Mouse (Mus musculus) midbrain, embryonic 10.5 days (tissue): ENCODE results near the gene 4931428L18Rik. TPM values are rescaled to one million over a fixed set of nuclear protein-coding genes. Genes with fewer than 3 reads are reported as not detected.

Source experiments
- DNase-seq: peaks from one replicate; pipeline ENCODE4 v3.0.0-alpha.2; 2017; ENCODE audit warnings: low spot score
- H3K27ac ChIP-seq: fragments of 300-500 bp; sonication (generic); replicated peaks from 2 replicates; pipeline ENCODE4 v1.5.1; 2016; ENCODE audit warnings: mild to moderate bottlenecking
- H3K27me3 ChIP-seq: fragments of 300-500 bp; sonication (generic); 2 replicates; pipeline ENCODE4 v1.6.1; 2016; ENCODE audit warnings: low read depth, mild to moderate bottlenecking; ENCODE audit not compliant: poor library complexity, severe bottlenecking
- H3K36me3 ChIP-seq: fragments of 300-500 bp; sonication (generic); 2 replicates; pipeline ENCODE4 v1.6.1; 2016; ENCODE audit warnings: mild to moderate bottlenecking, moderate library complexity
- H3K4me1 ChIP-seq: fragments of 300-500 bp; sonication (generic); 2 replicates; pipeline ENCODE4 v1.6.1; 2016
- H3K4me3 ChIP-seq: fragments of 300-500 bp; sonication (generic); 2 replicates; pipeline ENCODE4 v1.5.1; 2016; ENCODE audit warnings: mild to moderate bottlenecking, moderate library complexity
- H3K9me3 ChIP-seq: fragments of 300-500 bp; sonication (generic); replicated peaks from 2 replicates; pipeline ENCODE4 v1.6.1; 2016; ENCODE audit warnings: mild to moderate bottlenecking
- WGBS: fragments of 180-500 bp; shearing (Covaris S2); methylation state at CpG from one replicate; pipeline ENCODE4 v1.1.7; 2016; 5-methylcytosine and 5-hydroxymethylcytosine counted together
- polyA plus RNA-seq: library from polyadenylated mRNA; unstranded; fragments of >200 nt; fragmentation: Nextera tagmentation; extraction: Ambion mirVana; gene quantifications from 2 replicates; pipeline ENCODE4 v1.2.1, GENCODE M21; 2016

4931428L18Rik gene
- polyA plus RNA-seq, 1 experiment from 2014 or later = not detected

DNA sequence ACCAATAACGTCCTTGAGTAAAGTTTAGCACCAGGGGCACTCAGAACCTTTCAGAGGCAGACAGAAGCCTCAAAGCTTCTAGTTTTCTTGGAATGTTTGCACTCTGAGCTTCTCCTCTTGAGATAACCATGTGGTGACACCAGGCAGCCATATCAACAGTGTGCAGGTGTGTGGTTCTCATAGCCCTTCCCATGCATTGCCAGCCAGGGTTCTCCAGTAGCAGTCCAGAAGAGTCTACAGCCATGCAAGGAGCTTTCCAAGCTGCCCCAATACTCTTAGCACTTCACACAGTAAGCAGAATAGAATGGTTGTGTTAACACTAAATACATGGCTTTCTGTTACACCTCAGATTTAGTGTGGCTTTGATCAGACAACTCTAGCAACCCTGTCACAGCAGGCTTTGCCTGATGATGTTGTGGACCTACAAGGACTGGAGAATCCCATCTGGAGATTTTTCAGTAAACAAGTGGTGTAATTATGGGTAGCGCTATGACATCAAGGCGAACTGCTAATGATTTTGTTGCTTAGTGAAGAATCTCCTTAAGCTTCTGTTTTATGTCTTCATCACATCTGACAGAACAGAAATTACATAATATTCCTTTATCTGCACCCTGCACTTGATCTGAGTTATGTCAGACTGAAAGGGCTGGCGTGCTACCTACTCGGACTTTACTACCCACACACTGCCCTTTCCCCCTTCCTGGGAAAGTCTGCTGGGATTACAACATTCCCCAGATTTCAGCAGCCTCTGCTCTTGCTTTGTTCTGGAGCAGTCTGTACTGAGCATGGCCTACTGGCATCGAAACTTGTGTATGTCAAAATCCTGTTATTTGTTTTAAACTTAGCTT is 149.7 kb downstream of the 4931428L18Rik start:
- Histone ChIP-seq H3K4me3 (no peak overlapping the region), H3K4me1 (no peaks in the 10 kb centered on the region), H3K27me3 (no peaks in the 10 kb centered on the region), H3K27ac (no peak overlapping the region), H3K36me3 (no peaks in the 10 kb centered on the region), H3K9me3 (no peaks in the 10 kb centered on the region)
- WGBS = 90% methylated on average over 6 of the region's 6 CpGs
- DNase-seq = no peak

DNA sequence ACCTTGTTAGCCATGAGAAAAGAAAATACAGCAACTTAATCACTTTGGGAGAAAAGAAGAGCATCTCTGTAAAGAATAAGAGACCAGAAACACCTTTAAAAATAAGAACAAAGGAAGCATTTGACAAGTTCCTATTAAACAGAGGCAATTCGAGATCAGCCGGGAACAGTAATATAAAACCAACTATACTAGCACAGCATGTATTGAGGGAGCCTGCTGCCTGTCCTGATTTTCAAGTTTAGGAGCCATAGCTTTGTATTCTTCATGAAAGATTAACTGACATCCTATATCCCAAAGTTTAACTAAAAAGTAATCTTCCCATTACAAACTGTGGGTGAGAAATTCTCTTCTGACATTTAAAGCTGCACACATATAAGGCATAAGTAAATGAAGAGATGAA is 151.3 kb downstream of the 4931428L18Rik start:
- no peak for DNase-seq
- no peaks in the 10 kb centered on the region for H3K36me3 ChIP-seq
- H3K4me3 ChIP-seq = no peak overlapping the region
- H3K27ac ChIP-seq = no peak overlapping the region
- H3K27me3 ChIP-seq = no peaks in the 10 kb centered on the region
- H3K4me1 ChIP-seq = no peaks in the 10 kb centered on the region
- WGBS = 92% methylated on average over 2 of the region's 2 CpGs
- H3K9me3 ChIP-seq = no peaks in the 10 kb centered on the region

DNA sequence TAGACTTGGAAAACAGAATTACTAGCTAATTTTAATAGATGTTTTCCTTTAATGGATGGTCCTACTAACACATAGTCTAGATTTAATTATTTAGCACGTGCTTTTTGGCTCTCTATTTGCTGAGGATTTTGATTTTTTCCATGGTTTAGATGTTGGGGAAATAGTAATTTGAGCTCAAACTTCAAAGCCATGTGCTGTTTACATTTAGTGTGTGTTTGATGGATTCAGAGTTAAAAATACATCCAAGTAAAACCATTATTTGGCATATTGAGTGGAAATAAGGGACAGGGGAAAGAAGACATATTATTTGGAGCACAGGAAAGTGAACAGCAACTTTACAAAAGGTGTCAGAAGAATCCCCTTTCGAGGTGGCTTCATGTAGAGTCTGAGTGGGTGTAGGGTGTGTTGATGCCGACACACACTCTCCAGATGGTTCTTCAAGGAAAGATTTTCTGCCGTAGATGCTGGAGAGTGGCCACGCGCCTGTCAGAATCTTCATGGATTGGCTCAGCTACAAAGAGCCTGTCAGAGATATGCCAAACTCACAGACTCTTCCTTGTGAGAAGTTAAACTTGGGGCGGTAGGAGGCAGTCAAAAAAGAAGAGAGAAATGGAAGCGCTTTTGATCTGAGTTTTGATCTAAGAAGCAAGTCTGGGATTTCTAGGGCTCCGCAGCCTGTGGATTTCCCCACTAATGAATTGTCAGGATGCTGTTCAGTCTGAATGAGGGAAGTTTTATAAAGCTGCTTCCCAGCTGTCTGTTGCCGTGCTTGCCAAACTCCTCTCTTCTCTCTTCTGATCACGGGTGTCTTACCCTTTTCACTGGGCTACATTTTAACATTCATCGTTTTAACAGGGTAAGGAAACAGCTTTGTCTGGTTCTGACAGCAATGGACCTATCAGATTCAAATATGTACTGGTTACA is 157.4 kb downstream of the 4931428L18Rik start:
- H3K27ac ChIP-seq = no peak overlapping the region
- no peak for DNase-seq
- no peaks in the 10 kb centered on the region for H3K27me3 ChIP-seq
- H3K4me3 ChIP-seq = no peak overlapping the region
- no peaks in the 10 kb centered on the region for H3K36me3 ChIP-seq
- no peaks in the 10 kb centered on the region for H3K4me1 ChIP-seq
- 90% methylated on average over 12 of the region's 12 CpGs for WGBS
- H3K9me3 ChIP-seq = no peaks in the 10 kb centered on the region

DNA sequence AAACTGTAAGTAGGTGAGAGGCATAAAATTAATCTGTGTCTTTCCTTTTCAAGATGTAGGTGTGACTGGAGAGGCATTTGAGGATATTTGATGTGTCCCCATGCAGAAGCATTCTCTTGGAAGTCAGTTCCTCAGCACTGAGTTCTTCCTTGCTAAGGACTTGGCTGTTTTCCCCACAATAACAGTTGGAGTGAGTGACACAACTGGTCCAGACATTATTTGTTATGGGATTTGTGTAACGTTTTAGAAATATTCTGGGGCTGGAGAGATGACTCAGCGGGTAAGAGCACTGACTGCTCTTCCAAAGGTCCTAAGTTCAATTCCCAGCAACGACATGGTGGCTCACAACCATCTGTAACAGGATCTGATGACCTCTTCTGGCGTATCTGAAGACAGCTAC is 162.7 kb downstream of the 4931428L18Rik start:
- H3K36me3 ChIP-seq = no peaks in the 10 kb centered on the region
- H3K27ac ChIP-seq = no peak overlapping the region
- H3K27me3 ChIP-seq = no peaks in the 10 kb centered on the region
- no peak overlapping the region for H3K4me3 ChIP-seq
- H3K9me3 ChIP-seq = no peaks in the 10 kb centered on the region
- 85% methylated on average over 4 of the region's 4 CpGs for WGBS
- DNase-seq = no peak
- H3K4me1 ChIP-seq = no peaks in the 10 kb centered on the region

DNA sequence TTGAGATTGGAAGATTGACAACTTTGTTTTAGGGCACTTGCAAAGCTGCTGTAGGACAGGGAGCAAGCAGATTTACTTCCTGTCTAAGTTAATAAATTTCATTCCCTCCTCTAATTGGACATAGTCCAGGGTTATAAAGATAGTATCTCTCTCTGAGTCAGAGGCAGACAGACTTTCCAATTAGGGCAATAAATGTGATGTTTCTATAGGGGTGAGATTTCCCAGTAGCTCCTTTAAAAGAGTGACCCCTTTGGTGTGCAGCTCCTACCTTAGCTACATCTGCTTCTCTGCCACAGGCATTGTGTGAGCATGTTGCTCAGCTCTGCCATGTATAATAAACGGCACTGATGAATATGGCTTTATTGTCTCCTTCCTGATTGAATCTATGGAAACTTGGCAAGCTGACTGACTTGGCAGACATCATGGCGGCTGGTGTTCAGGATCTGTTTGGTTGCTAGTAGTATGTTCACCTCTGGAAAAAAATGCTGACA is 163.6 kb downstream of the 4931428L18Rik start:
- no peaks in the 10 kb centered on the region for H3K36me3 ChIP-seq
- H3K4me3 ChIP-seq = no peak overlapping the region
- no peak overlapping the region for H3K27ac ChIP-seq
- no peaks in the 10 kb centered on the region for H3K9me3 ChIP-seq
- 91% methylated on average over 2 of the region's 2 CpGs for WGBS
- no peaks in the 10 kb centered on the region for H3K4me1 ChIP-seq
- DNase-seq = no peak
- H3K27me3 ChIP-seq = no peaks in the 10 kb centered on the region

DNA sequence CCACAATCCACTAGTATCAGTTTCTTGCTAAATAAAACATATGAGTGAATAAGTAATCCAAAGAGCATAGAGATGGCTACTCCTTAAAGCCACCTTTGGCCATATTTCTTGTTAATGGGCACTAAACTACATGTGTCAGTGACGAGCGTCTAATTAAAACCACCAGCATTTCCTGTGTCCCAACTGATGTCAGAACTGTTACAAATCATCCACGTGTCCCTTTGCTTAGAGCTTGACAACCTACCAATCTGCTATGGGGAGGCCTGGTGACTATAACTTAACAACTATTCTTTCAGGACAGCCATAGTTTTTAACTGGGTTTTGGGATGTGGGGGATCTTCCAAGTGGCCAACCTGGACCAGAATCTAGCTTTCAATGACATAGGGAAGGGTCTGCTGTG is 164.3 kb downstream of the 4931428L18Rik start:
- H3K4me3 ChIP-seq = no peak overlapping the region
- H3K36me3 ChIP-seq = no peaks in the 10 kb centered on the region
- 88% methylated on average over 3 of the region's 3 CpGs for WGBS
- H3K9me3 ChIP-seq = no peaks in the 10 kb centered on the region
- H3K27me3 ChIP-seq = no peaks in the 10 kb centered on the region
- no peak for DNase-seq
- H3K27ac ChIP-seq = no peak overlapping the region
- no peaks in the 10 kb centered on the region for H3K4me1 ChIP-seq

DNA sequence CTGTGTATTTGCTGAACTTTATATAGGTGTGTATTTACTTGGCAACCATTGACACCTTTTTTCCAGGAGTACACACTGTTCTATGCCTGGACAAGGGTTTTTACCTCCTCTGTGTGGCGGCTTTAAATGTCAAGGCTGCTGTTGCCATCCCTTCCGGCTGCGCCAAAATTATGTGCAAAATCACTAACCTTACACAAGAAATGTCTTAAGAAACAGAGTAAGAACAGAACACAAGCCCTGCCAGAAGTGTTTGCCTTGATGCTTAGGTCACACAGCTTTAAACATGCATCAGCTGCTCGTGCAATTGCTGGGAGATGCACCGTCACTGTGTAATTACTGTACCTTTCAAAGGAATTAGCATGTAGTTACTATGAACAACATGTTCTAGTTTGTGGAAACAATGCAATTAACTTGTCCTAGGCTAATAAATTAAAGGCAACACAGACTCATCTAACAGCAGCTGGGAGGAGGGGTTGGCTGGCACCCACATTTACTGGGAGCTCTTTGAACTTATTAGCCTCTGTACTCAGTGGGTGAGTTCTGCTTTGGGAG is 171.0 kb downstream of the 4931428L18Rik start:
- WGBS = 92% methylated on average over 5 of the region's 5 CpGs
- no peaks in the 10 kb centered on the region for H3K9me3 ChIP-seq
- H3K36me3 ChIP-seq = no peaks in the 10 kb centered on the region
- no peak overlapping the region for H3K27ac ChIP-seq
- H3K4me1 ChIP-seq = no peaks in the 10 kb centered on the region
- H3K4me3 ChIP-seq = no peak overlapping the region
- no peak for DNase-seq
- no peaks in the 10 kb centered on the region for H3K27me3 ChIP-seq

DNA sequence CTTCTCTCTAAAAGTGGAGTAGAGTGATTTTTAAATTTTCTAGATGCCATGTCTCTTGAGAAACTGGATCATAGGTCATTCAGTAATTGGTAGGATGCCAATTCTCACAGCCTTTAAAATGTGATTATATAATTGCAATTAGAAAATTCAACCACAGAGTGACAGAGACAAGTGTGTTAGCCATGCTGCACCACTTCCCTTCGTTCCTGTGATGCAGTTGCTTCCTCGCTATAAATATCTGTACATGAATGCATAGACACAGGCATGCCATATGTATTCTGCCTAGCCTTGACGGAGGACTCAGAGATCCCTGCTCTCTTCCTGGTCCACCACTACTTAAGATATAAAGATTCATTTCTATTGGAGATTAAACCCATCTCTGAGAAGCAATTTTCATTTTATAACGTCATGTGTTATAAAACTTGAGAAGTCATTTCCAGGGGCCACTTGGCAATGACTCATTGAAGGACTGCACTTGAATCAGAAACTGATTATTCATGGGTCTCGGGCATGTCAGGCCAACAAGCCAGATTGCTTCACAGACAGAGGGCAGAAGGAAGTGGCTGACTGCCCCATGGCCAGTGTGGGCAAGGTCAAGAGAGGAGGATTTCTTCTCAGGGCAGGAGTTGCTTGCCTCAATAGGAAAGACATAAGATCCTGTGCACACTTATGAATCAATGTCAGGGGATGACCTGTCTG is 172.4 kb downstream of the 4931428L18Rik start:
- H3K36me3 ChIP-seq = no peaks in the 10 kb centered on the region
- no peak for DNase-seq
- H3K9me3 ChIP-seq = no peaks in the 10 kb centered on the region
- no peak overlapping the region for H3K27ac ChIP-seq
- no peak overlapping the region for H3K4me3 ChIP-seq
- H3K27me3 ChIP-seq = no peaks in the 10 kb centered on the region
- no peaks in the 10 kb centered on the region for H3K4me1 ChIP-seq
- WGBS = 90% methylated on average over 5 of the region's 5 CpGs

DNA sequence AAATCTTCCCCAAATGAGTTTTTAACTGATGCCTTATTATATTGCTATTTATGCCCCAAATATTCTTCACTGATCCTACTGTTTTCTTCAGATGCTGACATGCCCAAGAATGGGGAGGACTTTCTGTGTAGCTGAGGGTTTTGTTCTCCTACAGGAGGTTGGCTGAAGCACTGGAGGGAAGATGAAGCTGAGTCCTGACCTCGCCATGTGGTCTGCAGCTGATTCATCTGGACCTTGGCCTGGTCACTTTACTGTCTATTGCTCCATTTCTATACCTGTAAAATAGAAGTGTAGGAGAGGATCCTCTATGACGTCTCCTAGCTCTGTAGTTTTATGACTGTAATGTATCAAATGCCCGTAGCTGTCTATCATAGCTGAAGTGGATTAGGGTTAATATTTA is 179.3 kb downstream of the 4931428L18Rik start:
- Histone ChIP-seq H3K36me3 (no peaks in the 10 kb centered on the region), H3K27ac (no peak overlapping the region), H3K4me1 (no peaks in the 10 kb centered on the region), H3K4me3 (no peak overlapping the region), H3K27me3 (no peaks in the 10 kb centered on the region), H3K9me3 (no peaks in the 10 kb centered on the region)
- 86% methylated on average over 3 of the region's 3 CpGs for WGBS
- DNase-seq = no peak

DNA sequence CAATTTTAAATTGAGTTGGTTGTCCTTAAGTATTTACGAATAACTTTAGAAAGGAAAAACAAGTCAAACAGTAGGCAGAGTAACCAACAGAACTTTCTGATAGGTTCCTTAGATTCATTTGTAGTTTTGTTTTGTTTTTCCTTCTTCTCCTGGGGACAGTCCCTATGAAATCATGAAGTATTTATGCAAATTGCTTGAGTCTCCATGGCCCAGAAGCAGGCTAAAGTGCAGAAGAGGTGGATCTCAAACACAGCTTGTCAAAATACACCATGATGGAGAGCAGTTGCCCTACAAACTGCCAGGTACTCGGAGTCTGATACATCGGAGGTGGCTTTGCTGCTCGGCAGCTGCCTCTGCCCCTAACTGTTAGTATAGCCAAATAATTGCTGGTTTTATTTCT is 179.7 kb downstream of the 4931428L18Rik start:
- no peaks in the 10 kb centered on the region for H3K27me3 ChIP-seq
- H3K9me3 ChIP-seq = no peaks in the 10 kb centered on the region
- H3K4me1 ChIP-seq = no peaks in the 10 kb centered on the region
- no peak for DNase-seq
- WGBS = 88% methylated on average over 4 of the region's 4 CpGs
- no peak overlapping the region for H3K27ac ChIP-seq
- H3K36me3 ChIP-seq = no peaks in the 10 kb centered on the region
- no peak overlapping the region for H3K4me3 ChIP-seq

DNA sequence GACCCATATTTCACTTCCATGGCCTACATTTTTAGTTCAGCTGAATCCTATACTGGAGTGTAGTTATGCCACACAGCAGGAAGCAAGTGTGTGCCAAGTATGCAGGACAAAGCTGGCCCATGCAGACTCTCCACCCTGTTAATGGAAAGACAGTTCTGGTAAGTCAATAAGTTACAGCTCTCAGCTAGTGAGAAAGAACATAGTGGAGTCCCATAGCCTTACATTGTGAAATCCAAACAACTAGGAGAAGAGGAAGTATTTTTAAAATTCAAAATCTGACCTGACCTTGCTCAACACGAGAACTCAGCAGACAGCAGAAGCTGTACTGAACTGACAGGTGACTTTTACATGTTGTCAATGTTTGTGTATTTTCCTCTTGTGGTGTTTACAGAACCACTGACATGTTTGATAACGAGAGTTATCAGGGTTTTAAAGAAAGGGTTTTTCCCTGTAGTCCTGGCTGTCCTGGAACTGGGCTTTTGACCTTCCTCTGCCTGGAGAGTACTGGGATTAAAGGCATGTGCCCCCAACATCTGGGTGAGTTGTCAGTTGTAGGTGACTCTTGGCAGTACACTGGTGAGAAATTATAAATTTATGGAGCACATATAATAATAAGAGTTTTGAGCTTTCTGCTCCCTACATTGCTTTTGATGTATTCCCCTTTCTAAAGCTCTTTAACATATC is 188.5 kb downstream of the 4931428L18Rik start:
- H3K36me3 ChIP-seq = no peaks in the 10 kb centered on the region
- no peaks in the 10 kb centered on the region for H3K9me3 ChIP-seq
- H3K27ac ChIP-seq = no peak overlapping the region
- no peaks in the 10 kb centered on the region for H3K27me3 ChIP-seq
- H3K4me1 ChIP-seq = no peaks in the 10 kb centered on the region
- DNase-seq = no peak
- H3K4me3 ChIP-seq = no peak overlapping the region
- WGBS = 77% methylated on average over 2 of the region's 2 CpGs

DNA sequence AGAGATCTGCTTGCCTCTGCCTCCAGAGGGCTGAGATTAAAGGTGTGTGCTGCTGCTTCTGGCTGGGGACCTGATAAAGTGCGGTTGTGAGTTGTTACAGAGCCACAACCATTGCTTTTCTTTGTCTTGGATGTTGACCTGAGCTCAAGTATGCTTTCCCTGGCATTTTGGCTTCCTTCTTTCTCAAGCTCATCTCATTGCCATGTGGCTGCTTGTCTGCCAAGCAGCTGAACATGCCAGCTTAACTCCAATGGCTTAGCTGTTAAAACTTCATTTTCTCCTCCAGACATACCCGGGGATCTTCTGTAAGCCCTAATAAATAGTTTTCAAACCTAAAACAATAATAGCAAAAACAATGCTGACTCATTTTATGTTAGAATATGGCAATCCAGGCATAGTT is 190.1 kb downstream of the 4931428L18Rik start:
- Histone ChIP-seq H3K4me3 (no peak overlapping the region), H3K27ac (no peak overlapping the region), H3K36me3 (no peaks in the 10 kb centered on the region), H3K27me3 (no peaks in the 10 kb centered on the region), H3K9me3 (no peaks in the 10 kb centered on the region), H3K4me1 (no peaks in the 10 kb centered on the region)
- WGBS = 93% methylated on average over 2 of the region's 2 CpGs
- no peak for DNase-seq
